Mouse (Mus musculus) ES-Bruce4 (cell line): ENCODE results near the gene Mipol1.

Source experiments
- CTCF ChIP-seq: IDR thresholded peaks from one replicate; pipeline ENCODE4 v1.8.1; 2011; ENCODE audit warnings: low read depth, low read length
- EP300 ChIP-seq: IDR thresholded peaks from 2 replicates; pipeline ENCODE4 v1.6.1; 2011; ENCODE audit warnings: low read depth, low read length; ENCODE audit not compliant: insufficient read depth
- POLR2A ChIP-seq: IDR thresholded peaks from one replicate; pipeline ENCODE4 v1.8.1; 2011; ENCODE audit warnings: low read length; ENCODE audit not compliant: insufficient read depth

GRCm38 (mm10) chr12:57186126-57186525 is 44.1 kb upstream of the Mipol1 start:
- no peak for TF ChIP-seq CTCF
- TF ChIP-seq EP300, result no peak
- TF ChIP-seq POLR2A, result no peak
